Mouse (Mus musculus) thymus, adult 2 months (tissue): ENCODE measurements around the gene Susd6. TPM values are rescaled to one million over a fixed set of nuclear protein-coding genes. Genes with fewer than 3 reads are reported as not detected.
"Not testable (repeated sequence)": the region's sequence is repeated elsewhere in the genome, so short reads cannot be mapped to it uniquely, and the experiment has no call there.

Experiments
- DNase-seq: peaks from one replicate; pipeline ENCODE4 v3.0.0; 2021
- H3K27ac ChIP-seq: fragments of 200-500 bp; 2 replicates; pipeline ENCODE4 v1.5.1; 2012; ENCODE audit warnings: low read length, control low read depth; ENCODE audit not compliant: control insufficient read depth, insufficient read depth
- H3K27me3 ChIP-seq: fragments of 200-500 bp; 2 replicates; pipeline ENCODE4 v1.6.1; 2012; ENCODE audit warnings: mild to moderate bottlenecking, low read length, moderate library complexity, mixed read lengths; ENCODE audit not compliant: control insufficient read depth, insufficient read depth
- H3K36me3 ChIP-seq: fragments of 200-500 bp; 2 replicates; pipeline ENCODE4 v1.6.1; 2012; ENCODE audit warnings: mild to moderate bottlenecking, low read length, moderate library complexity; ENCODE audit not compliant: control insufficient read depth, insufficient read depth
- H3K4me1 ChIP-seq: fragments of 200-500 bp; replicated peaks from 2 replicates; pipeline ENCODE4 v1.6.1; 2012; ENCODE audit warnings: low read length; ENCODE audit not compliant: control insufficient read depth, insufficient read depth
- H3K4me3 ChIP-seq: fragments of 200-500 bp; 2 replicates; pipeline ENCODE4 v1.5.1; 2012; ENCODE audit warnings: mild to moderate bottlenecking, low read length, control low read depth, moderate library complexity; ENCODE audit not compliant: control insufficient read depth, insufficient read depth
- CTCF ChIP-seq: fragments of 200-500 bp; IDR thresholded peaks from 2 replicates; pipeline ENCODE4 v1.5.1; 2012; ENCODE audit warnings: mild to moderate bottlenecking, control low read depth, low read length, moderate library complexity, borderline replicate concordance; ENCODE audit not compliant: control insufficient read depth, poor library complexity, insufficient read depth; ENCODE audit errors: extremely low read depth
- POLR2A ChIP-seq: fragments of 200-500 bp; IDR thresholded peaks from 2 replicates; pipeline ENCODE4 v1.6.1; 2012; ENCODE audit warnings: mild to moderate bottlenecking, low read length, control low read depth, moderate library complexity; ENCODE audit not compliant: control insufficient read depth, poor library complexity, insufficient read depth; ENCODE audit errors: extremely low read depth
- WGBS: fragments of 180-500 bp; shearing (Covaris S2); methylation state at CpG from one replicate; pipeline ENCODE4 v1.1.7; 2018; 5-methylcytosine and 5-hydroxymethylcytosine counted together
- polyA plus RNA-seq: library from polyadenylated mRNA; depleted of rRNA; stranded (reverse); fragments of >200 nt; gene quantifications from 2 replicates; pipeline ENCODE4 v1.2.3, GENCODE M21; 2012

Susd6 gene
- polyA plus RNA-seq, 1 experiment, result 81.3 TPM

- TF ChIP-seq POLR2A, result no peak
- no peaks in the 10 kb centered on the region for H3K27me3 ChIP-seq
- DNase-seq, result no peak
- no peak overlapping the region for H3K4me3 ChIP-seq
- no peaks in the 10 kb centered on the region for H3K36me3 ChIP-seq
- no peak overlapping the region for H3K27ac ChIP-seq
- no peaks in the 10 kb centered on the region for H3K4me1 ChIP-seq
- 85% methylated on average over 1 of the region's 1 CpGs for WGBS
Measured at GRCm38 (mm10) chr12:80783889-80784288, 6.4 kb upstream of the Susd6 start.

- Histone ChIP-seq H3K36me3 (no peaks in the 10 kb centered on the region), H3K4me3 (no peak overlapping the region), H3K27ac (no peak overlapping the region), H3K4me1 (peaks cover 3% of the 10 kb centered on the region), H3K27me3 (no peaks in the 10 kb centered on the region)
- TF ChIP-seq POLR2A (no peak), CTCF (no peak)
- DNase-seq, result no peak
- 35% methylated on average over 5 of the region's 5 CpGs for WGBS
Measured at GRCm38 (mm10) chr12:80785005-80785404, 5.3 kb upstream of the Susd6 start.

GRCm38 (mm10) chr12:80785597-80785996 is 4.7 kb upstream of the Susd6 start:
- no peak overlapping the region for H3K4me3 ChIP-seq
- WGBS, result 93% methylated on average over 4 of the region's 4 CpGs
- H3K4me1 ChIP-seq, result peaks cover 3% of the 10 kb centered on the region
- DNase-seq, result no peak
- TF ChIP-seq CTCF, result no peak
- H3K36me3 ChIP-seq, result no peaks in the 10 kb centered on the region
- no peaks in the 10 kb centered on the region for H3K27me3 ChIP-seq
- no peak overlapping the region for H3K27ac ChIP-seq

GRCm38 (mm10) chr12:80786591-80786990 is 3.7 kb upstream of the Susd6 start:
- H3K27ac ChIP-seq, result no peak overlapping the region
- WGBS, result 88% methylated on average over 1 of the region's 1 CpGs
- peaks cover 3% of the 10 kb centered on the region for H3K4me1 ChIP-seq
- no peaks in the 10 kb centered on the region for H3K36me3 ChIP-seq
- no peak for TF ChIP-seq POLR2A
- no peak for TF ChIP-seq CTCF
- no peak overlapping the region for H3K4me3 ChIP-seq
- DNase-seq, result no peak
- H3K27me3 ChIP-seq, result no peaks in the 10 kb centered on the region

GRCm38 (mm10) chr12:80787604-80788003 is 2.7 kb upstream of the Susd6 start:
- whole genome bisulfite sequencing, result 91% methylated on average over 11 of the region's 11 CpGs
- H3K36me3 ChIP-seq, result no peaks in the 10 kb centered on the region
- no peak for TF ChIP-seq CTCF
- H3K4me1 ChIP-seq, result peaks cover 5% of the 10 kb centered on the region
- no peaks in the 10 kb centered on the region for H3K27me3 ChIP-seq
- DNase-seq, result no peak
- H3K4me3 ChIP-seq, result no peak overlapping the region
- H3K27ac ChIP-seq, result no peak overlapping the region

- WGBS, result 98% methylated on average over 3 of the region's 3 CpGs
- DNase-seq, result no peak
- Histone ChIP-seq H3K27me3 (no peaks in the 10 kb centered on the region), H3K36me3 (no peaks in the 10 kb centered on the region), H3K4me3 (no peak overlapping the region), H3K27ac (no peak overlapping the region), H3K4me1 (peaks cover 8% of the 10 kb centered on the region)
- TF ChIP-seq POLR2A, result no peak
- TF ChIP-seq CTCF, result no peak
Measured at GRCm38 (mm10) chr12:80788188-80788587, 2.1 kb upstream of the Susd6 start.

- H3K36me3 ChIP-seq, H3K27ac ChIP-seq, H3K4me1 ChIP-seq, DNase-seq, H3K27me3 ChIP-seq, H3K4me3 ChIP-seq: not testable (repeated sequence)
- WGBS, result 82% methylated on average over 4 of the region's 4 CpGs
Measured at GRCm38 (mm10) chr12:80789276-80789675, 1.0 kb upstream of the Susd6 start.
